Mouse (Mus musculus): ENCODE results near the gene Sh3kbp1.

The Sh3kbp1 gene

DNA sequence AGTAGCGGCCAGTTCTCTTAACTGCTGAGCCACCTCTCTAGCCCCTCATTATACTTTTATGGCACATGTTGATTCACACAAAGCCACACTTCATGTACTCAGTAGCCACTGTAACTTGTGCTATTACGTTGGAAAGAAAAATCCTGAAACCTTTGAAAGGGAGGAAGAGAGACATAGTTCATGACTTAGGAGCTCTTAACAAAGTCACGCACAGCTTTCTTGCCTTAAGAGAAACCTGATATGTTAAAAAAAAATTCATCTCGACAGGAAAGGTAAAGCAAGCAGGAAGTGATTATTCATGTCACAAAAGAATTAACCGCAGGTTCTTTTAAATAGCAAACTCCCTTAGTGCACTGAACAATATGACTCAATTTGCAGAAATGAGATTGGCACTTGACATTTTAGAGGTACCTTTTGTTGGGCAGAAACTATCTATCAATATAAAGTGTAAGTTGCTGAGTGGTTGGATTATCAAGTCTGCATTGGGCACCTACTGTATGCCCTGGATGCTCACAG, 51.3 kb downstream of the Sh3kbp1 start:
- no peak for DNase-seq (ENCODE audit: low spot score in 2 of 2)

DNA sequence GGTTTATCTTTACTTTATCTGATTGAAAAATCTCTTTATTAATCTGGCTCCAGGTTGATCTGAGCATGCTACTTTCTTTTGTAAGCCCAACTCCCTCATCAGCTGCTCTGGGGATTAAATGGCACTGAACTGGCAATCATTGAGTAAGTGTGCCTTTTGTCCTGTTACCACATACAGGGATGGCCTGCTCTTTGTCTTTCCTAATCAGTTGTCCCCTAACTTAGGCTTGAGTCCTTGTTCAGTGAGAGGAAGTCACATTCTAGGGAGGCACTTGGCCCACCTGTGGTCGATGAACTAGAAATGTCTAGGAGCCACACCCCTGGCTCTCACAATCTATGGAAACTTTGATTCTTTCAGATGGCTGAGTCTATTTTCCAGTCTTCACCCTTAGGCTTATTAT, 58.4 kb downstream of the Sh3kbp1 start:
- no peak for DNase-seq (ENCODE audit: low spot score in 2 of 2)

DNA sequence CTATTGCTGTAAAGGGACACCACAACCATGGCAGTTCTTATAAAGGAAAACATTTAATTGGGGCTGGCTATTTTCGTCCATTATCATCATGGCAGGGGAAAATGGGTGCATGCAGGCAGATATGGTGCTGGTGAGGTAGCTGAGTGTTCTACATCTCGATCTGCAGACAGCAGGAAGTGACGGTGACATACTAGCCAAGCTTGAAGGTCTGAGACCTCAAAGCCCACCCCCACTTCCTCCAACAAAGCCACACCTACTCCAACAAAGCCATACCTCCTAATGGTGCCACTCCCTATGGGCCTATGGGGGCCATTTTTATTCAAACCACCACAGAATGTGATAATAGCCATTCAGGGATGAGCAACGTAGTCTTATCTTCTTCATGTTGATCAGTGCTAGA, 59.8 kb downstream of the Sh3kbp1 start:
- no peak for DNase-seq (ENCODE audit: low spot score in 2 of 2)

DNA sequence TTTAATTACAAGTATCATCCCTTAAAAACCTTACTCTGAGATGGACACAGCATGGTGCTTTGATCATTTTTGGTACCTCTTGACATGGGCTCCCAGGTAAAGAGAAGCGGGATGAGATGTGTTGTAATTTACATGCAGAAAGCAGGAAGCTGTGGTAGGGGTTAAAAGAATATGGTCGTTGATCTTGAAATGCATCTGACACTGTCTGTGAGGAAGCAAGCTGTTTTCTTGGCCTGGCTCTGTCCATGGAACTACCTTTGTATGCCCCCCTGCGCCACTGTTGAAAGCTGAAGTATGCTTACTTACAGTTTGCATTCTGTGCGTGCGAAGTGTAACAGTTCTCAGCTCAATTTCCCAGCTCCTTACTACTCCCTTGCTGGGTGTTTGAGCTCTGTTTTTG, 61.6 kb downstream of the Sh3kbp1 start:
- no peak for DNase-seq (ENCODE audit: low spot score in 2 of 2)

DNA sequence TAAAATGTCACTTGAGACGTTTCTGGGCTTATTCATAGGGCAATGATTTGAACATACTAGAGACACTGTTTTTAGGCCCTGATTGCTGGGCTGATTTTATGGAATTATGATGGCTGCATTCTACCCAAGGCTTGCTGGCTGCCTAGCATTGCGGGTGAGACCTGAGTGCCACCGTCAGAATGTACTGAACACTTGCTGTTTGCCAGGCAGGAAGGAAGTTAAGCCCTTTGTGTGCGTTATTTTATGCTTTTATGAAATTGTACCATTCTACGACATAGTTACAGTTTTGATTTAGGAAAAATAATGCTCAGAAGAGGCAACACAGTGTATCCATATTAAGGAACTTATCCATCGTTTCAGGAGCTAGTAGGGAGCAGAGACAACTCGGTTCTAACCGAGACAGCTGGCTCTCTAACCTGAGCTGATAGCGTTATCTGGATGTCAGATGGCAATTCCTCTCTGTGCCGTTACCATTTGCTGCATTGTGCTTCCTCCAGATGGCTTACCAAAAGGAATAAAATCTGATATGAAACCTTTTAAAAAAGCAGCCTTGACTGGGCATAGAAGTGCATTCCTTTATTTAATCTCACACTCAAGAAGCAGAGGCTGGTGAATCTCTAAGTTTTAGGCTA, 62.8 kb downstream of the Sh3kbp1 start:
- no peak for DNase-seq (ENCODE audit: low spot score in 2 of 2)

DNA sequence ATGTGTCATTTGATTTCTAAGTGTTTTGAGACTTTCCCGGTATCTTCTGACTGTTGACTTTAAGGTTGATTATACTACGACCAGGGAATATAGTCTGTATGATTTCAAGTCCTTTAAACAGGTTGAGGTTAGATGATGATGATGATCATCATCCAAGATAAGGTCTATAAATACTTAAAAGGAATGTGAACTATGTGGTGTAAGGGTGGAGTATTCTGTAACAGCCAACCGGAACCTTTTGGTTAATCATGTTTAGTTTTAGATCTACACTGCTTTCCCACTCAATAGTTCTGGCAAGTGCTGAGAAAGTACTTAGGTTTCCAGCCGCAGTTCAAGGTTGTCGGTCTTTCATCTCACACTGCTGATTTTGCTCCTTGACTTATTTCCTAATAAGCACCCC, 66.1 kb downstream of the Sh3kbp1 start:
- DNase-seq (ENCODE audit: low spot score in 2 of 2): no peak

DNA sequence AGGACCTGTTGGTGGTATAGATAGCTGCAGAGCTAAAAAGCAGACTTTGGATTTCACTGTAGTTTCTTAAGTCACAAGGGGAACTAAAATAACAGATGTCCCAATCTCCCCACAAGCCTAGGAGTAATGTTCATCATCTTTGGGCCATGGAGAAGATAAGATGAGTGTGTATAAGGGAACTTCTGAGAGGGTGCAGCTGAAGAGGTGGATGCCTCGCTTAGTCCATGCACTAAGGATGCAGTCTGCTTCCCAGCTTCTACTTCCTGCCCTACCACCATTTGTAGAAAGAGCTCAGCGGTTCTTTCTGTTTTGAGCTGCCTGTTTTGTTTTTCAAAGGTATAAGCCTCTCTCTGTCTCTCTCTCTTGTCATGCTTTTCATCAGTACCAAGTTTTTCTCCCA, 69.5 kb downstream of the Sh3kbp1 start:
- no peak for DNase-seq (ENCODE audit: low spot score in 2 of 2)

DNA sequence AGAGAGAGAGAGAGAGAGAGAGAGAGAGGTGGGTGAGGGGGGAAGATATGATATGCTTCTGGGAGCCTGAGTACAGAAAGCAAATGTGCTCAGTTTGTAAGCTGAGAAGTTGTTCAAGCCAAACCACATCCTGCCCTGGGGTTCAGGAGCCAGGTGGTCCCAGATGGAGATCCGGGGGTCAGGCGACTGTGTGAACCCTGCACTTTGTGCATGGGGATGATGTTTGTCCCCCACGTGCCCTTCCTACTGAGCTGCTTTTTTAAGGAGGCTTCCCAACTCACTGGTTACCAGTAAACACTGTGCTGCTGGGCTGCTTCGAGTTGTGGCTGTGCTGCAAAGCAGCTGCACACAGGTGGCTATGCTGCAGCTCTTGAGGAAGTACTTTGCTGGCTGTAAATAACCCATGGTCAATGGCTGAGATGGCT, 70.0 kb downstream of the Sh3kbp1 start:
- DNase-seq (ENCODE audit: low spot score in 2 of 2): peak in 1 of 2 experiments; percentile 19

DNA sequence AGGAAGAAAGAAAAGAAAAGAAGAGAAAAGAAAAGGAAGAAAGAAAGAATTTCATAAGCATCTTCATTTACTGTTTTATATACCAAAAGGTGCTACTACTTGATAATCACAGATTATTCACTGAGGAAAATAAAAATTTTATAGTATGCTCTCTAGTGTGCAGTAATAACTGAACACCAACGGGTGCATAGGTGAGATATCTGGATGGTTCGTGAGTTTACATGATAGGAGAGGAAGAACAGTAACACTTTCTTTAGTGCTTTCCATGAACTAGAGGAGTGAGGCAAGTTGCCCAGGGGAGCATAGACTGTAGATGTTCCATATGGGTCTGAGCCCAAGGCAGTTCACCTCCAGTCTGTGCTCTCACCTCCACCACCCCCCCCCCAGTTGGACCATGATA, 75.8 kb downstream of the Sh3kbp1 start:
- no peak for DNase-seq (ENCODE audit: low spot score in 2 of 2)

DNA sequence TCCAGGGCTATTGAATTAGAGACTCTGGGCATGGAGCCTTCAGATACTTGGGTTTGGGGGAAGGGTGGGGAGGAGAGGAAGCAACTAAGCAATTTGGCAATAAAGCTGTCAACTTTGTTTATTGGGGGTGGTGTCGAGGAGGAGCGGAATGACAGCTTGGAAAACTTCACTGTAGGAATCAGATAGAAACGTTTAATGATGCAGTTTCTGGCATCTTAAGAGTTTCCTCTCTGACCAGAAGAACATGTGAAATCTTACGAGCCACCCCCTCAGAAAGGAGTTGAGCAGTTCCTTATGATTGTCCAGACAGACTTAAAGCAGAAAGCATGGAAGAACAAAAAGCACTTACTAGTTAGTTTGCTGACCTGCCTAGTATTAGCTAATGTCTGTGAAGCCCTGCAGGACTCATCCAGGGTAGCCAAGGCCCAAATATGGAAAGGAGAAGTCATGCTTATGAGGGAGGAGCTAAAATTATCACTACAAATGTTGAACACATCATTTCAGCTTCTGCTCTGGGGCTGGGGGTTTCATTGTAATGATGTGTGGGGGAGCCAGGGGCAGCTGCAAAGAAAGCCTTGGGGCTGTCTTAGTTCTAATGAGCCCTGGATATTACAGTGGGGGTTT, 77.4 kb downstream of the Sh3kbp1 start:
- DNase-seq (ENCODE audit: low spot score in 2 of 2): no peak

DNA sequence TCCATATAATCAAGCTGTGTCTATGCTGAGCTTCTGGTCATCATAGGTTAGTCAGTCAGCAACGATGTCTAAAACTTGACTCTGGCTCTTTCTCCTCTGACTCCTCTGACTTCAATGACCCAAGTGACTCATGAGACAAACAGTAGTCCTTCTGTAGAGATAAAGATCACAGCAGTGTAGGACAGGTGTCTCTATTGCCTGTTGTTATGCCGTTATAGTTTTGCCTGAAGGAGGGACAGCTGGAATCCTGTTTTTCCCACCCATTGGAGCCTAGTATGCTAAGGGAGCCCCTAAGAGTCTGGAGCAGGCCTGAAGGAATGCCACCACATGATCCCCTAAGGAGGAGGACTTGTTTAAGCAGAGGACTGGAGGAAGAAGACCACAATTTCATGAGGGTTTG, 78.3 kb downstream of the Sh3kbp1 start:
- DNase-seq (ENCODE audit: low spot score in 2 of 2): no peak

DNA sequence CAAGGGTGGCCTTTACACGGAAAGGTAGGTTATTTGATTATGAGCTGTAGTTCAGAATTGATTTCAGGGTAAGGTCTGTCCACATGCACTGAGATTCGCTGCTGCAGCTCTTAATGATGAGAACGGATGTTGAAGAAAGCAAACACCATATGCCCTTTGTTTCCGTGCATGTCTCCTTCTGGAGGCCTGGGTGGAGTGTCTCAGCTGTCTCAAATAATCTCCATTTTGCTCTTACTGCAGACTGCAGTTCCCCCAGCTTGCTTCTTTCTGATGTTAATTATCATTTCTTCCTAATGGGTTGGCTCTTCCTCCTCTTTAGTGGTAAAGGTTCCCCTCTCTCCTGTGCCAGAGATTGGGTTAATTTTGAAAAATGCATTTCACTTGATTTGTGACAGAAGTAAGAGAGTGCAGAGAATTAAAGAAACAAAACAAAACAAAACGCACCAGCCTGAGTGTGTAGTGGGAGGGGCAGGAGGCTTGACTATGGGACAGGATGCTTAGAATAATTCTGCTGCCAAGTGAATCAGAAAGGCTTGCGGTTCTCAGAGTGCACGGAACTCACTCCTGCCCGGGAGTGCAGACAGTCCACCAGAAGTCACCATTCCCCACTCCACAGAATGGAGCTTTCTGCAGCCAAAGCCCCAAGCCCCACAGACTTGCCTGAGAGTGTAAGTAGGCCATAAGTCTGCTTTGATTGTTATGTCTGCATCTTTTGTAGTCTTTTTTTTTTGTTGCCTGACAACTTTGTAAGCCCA, 81.2 kb downstream of the Sh3kbp1 start:
- DNase-seq (ENCODE audit: low spot score in 2 of 2): no peak

DNA sequence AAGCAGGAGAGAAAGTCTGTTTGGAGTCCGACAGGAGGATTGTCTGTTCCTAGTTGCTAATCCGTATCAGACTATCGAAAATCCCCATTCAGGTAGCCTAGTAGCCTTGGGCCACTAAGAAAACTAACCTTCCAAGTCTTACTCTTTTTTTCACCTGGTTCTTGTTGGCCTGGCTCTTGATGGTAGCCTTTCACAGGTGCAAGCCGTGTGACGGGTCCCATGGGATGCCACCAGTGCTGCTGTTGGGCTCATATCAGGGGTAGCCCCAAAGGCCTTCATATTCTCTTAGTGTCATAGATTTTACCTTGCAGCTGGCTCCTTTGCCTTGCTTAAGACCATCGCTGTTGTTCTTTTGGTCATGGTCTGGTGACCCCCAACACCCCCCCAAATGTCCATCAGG, 82.2 kb downstream of the Sh3kbp1 start:
- peak in 1 of 2 experiments; percentile 19 for DNase-seq (ENCODE audit: low spot score in 2 of 2)

DNA sequence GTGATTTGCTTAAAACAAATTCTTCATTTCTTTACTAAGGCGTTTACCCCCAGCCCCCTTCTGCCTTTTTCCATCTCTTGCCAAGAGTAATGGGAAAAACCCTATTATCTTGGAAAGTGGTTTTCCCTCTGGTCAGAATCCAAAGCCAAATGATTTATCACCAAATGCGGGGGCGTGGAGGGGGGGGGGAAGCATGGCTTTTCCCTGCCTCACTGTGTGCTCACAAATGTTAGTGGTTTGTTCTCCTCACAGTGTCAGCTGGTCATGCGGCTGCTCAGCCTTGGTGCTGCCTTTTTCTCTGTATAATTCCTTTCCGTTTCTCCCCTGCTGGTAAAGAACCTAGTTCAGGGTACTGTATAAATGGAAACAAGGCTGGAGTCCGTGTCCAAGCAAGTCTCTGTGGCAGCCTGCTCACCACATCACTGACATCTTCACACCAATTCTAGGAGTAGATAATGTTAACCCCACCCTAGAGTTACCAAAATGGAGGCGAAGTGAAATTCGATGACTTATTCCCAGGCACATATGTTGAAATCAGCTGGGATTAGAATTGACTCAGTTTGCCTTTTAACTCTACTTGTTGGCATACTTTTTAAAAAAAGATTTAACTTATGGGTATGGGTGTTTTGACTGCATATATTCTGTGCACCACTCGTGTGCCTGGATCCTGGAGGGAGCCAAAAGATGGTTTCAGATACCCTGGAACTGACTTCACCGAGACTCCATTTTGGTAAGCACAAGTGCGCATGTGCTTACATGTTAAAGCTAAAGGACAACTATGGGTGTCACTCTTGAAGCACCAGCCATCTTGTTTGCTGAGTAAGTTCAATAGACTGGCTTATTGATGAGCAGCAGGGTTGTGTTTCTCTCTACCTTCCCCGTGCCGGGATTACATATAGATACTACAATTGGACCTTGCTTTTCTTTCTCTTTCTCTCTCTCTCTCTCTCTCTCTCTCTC, 84.3 kb downstream of the Sh3kbp1 start:
- DNase-seq (ENCODE audit: low spot score in 2 of 2): no peak

DNA sequence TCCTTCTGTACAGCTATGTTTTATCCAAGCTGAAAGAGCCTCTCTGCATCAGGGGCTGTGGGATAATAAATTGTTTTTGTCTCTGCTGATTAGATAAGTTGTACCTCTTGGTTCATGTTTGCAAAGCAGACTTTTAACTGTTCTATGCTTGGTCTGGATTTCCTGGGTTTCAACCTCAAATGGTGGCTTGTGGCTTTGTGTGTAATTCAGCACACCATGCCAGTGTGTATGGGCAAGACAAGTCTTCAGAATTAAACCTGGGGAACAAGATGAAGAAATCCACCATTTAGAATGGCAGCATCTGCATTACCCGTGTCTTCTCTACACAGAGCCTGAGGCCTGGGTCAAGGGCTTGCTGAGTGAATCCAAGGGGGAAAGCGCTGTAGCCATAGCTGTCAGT, 86.1 kb downstream of the Sh3kbp1 start:
- no peak for DNase-seq (ENCODE audit: low spot score in 2 of 2)

DNA sequence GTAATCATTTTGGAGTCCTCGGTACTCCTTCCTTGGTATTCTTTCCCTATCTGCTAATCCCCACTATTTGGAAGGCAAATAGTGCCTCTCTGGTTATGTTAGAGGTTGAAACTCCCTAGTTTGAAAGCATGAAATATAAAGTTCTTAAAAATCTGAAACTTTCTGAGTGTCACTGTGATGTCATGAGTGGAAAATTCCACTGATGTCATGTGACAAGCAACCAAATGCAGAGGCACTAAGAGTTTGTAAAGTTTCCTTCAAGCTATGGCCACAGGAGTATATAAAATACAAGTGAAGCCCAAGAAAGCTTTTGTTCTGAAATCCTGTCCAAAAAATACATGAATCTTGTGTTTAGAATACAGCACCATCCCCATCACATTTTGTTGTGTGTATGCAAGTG, 94.3 kb downstream of the Sh3kbp1 start:
- DNase-seq (ENCODE audit: low spot score in 2 of 2): no peak

DNA sequence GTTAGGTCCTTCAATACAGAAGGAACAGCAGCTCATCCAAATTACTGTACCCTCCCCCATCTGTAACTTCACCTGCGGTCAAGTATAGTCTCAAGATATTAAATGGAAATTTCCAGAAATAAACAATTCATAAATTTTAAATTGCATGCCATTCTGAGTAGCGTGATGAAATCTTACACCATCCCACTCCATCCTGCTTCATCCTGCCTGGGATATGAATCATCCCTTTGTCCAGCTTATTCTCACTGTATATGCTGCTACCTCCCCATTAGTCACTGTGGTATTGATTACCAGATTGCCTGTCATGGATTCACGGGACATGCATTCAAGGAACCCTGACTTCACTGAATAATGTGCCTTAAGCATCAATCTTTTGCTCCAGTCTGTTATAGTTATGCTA, 104.3 kb downstream of the Sh3kbp1 start:
- DNase-seq (ENCODE audit: low spot score in 2 of 2): no peak

DNA sequence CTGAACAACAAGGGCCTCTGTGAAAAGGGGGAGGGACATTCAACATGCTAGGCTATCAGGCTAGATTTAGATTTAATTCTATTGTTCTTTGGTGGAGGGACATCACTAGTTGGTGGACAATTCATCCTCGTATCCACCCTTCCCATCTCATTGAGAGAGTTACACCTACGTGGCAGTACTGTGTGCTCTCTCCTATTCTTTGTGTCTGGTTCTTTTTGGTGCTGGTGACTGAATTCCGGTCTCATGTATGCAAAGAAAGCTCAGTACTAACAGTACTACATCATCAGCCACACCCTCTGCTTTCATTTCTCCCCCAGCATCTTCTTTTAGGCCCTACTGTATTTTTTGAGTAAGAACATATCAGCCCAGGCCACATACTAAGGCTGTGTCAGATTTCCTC, 105.8 kb downstream of the Sh3kbp1 start:
- DNase-seq (ENCODE audit: low spot score in 2 of 2): no peak

DNA sequence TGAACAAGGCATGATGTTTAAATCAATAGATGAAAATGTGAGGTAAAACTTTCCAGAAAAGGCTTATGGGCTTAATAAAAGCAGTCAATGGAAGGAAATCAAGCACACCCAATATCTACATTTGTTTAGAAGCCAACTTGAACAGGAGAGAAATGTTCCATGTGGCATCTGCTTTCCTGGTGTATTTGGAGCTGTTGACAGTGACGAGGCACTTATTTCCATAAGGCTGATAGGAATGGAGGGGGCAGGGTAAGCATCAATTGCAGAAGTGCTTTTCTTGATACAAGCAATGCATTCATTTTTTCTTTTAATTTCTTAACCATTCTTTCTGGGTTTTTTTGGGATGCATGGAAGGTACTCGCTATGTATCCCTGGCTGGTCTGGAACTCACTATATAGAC, 106.9 kb downstream of the Sh3kbp1 start:
- DNase-seq (ENCODE audit: low spot score in 2 of 2): no peak

DNA sequence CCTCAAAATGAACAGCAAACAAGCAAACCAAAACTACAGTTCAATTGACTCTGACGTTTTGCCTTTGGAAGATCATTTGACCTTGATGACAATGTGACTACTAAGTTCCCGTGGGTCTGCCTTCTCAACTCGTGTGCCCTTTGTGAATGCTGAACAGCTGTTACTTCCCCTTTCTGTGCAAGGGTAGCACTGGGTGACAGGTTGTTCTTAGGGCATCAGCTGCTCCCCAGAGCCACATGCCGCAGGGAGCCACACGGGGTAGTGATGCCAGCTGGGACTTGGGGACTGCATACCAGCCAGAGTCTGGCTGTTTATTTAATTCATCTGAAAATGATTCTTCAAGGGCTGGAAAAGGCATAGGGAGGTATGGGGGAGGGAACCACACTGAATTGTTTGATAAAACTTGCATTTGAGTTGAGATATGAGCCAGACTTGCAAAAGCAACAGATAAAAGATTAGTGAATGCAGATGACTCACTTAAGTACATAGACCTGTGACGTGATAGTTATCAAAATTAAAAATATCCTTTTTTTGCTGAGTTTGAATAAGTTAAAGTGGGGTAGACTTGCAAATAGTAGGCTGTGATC, 108.5 kb downstream of the Sh3kbp1 start:
- DNase-seq (ENCODE audit: low spot score in 2 of 2): peak in 1 of 2 experiments; percentile 13

DNA sequence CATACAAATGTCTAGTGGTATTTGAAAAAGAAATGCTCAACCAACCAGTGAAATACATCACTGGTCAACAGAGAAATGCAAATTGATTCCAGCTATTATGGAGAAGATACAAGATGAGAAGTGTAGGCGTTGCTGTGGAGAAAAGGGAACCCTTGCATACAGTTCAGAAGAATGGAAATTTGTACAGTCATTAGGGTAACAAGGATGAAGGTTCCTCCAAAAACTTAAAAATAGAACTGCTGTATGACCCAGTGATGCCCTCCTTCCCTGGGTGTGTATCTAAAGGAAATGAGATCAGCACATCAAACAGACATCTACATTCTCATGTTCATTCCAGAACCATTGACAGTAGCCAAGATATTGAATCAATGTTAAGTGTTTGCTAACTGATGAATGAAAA, 110.3 kb downstream of the Sh3kbp1 start:
- no peak for DNase-seq (ENCODE audit: low spot score in 2 of 2)
